Mouse (Mus musculus) heart, adult 2 months (tissue): ENCODE data around the gene Sox12. TPM values are rescaled to one million over a fixed set of nuclear protein-coding genes. Genes with fewer than 3 reads are reported as not detected.

Source experiments
- DNase-seq, 2 experiments: peaks; one replicate each; pipeline ENCODE4 v3.0.0; 2021
- H3K27ac ChIP-seq: fragments of 200-600 bp; 2 replicates; pipeline ENCODE4 v1.8.1; 2022
- H3K27me3 ChIP-seq: fragments of 200-500 bp; 2 replicates; pipeline ENCODE4 v1.6.1; 2012; ENCODE audit warnings: mild to moderate bottlenecking, low read length, inconsistent platforms, mixed read lengths; ENCODE audit not compliant: control insufficient read depth, insufficient read depth
- H3K36me3 ChIP-seq: fragments of 200-500 bp; 2 replicates; pipeline ENCODE4 v1.6.1; 2012; ENCODE audit warnings: low read length, inconsistent platforms; ENCODE audit not compliant: control insufficient read depth, insufficient read depth
- H3K4me1 ChIP-seq: fragments of 200-500 bp; 2 replicates; pipeline ENCODE4 v1.6.1; 2011; ENCODE audit warnings: low read length; ENCODE audit not compliant: control insufficient read depth, insufficient read depth
- H3K4me3 ChIP-seq: fragments of 200-600 bp; 2 replicates; pipeline ENCODE4 v1.8.1; 2022
- H3K79me2 ChIP-seq: fragments of 200-500 bp; replicated peaks from 2 replicates; pipeline ENCODE4 v1.6.1; 2012; ENCODE audit warnings: mild to moderate bottlenecking, inconsistent platforms, low read length, moderate library complexity, mixed read lengths; ENCODE audit not compliant: control insufficient read depth, insufficient read depth
- H3K9ac ChIP-seq: fragments of 200-500 bp; 2 replicates; pipeline ENCODE4 v1.6.1; 2012; ENCODE audit warnings: low read depth, mild to moderate bottlenecking, control low read depth, inconsistent platforms, low read length, mixed read lengths
- CTCF ChIP-seq: fragments of 200-600 bp; IDR thresholded peaks from 2 replicates; pipeline ENCODE4 v1.8.1; 2022; ENCODE audit warnings: antibody characterized with exemption, mild to moderate bottlenecking, moderate library complexity
- EP300 ChIP-seq: fragments of 200-500 bp; IDR thresholded peaks from 2 replicates; pipeline ENCODE4 v1.6.1; 2011; ENCODE audit warnings: low read depth, low read length, control low read depth; ENCODE audit not compliant: insufficient read depth
- POLR2A ChIP-seq: fragments of 200-500 bp; IDR thresholded peaks from 2 replicates; pipeline ENCODE4 v1.6.1; 2011; ENCODE audit warnings: mild to moderate bottlenecking, low read depth, low read length, control low read depth; ENCODE audit not compliant: insufficient read depth
- WGBS: fragments of 180-500 bp; shearing (Covaris S2); methylation state at CpG from one replicate; pipeline ENCODE4 v1.1.7; 2018; 5-methylcytosine and 5-hydroxymethylcytosine counted together
- intact Hi-C: fragments of 180-260 bp; cut with DNase I; formaldehyde crosslinking; loops from one replicate; pipeline ENCODE4 v1.15.1; 2025
- polyA plus RNA-seq: library from polyadenylated mRNA; depleted of rRNA; stranded (reverse); fragments of >200 nt; gene quantifications from 2 replicates; pipeline ENCODE4 v1.2.3, GENCODE M21; 2012
- total RNA-seq, 2 experiments: library from RNA; stranded (reverse); gene quantifications; 2 replicates each; pipeline ENCODE4 v1.2.3; 2021

Sox12 gene
- total and polyA plus RNA-seq, 3 experiments: 6.9 to 8.8 (median 8.3) TPM

- H3K79me2 ChIP-seq: no peaks in the 10 kb centered on the region
- H3K4me1 ChIP-seq: peaks cover 8% of the 10 kb centered on the region
- WGBS: 30% methylated on average over 4 of the region's 4 CpGs
- no peaks in the 10 kb centered on the region for H3K36me3 ChIP-seq
- peak within 1 kb of the TSS; percentile 90 for H3K27ac ChIP-seq
- TF ChIP-seq CTCF: no peak
- no peak for TF ChIP-seq POLR2A
- no peak for TF ChIP-seq EP300
- H3K4me3 ChIP-seq: peak within 1 kb of the TSS; percentile 61
- intact Hi-C loops: loop anchor here (2.0 kb wide), 2 partner anchors 18 to 22 kb away; no protein-coding TSS in a partner anchor
- no peak for DNase-seq
- H3K27me3 ChIP-seq: no peaks in the 10 kb centered on the region
- H3K9ac ChIP-seq: peak within 1 kb of the TSS; percentile 93
Observed at GRCm38 (mm10) chr2:152415287-152415686, 17.4 kb upstream of the Sox12 start, which contains the start of gene 6820408C15Rik. 6820408C15Rik (plus strand) TSS chr2:152415587.

- peaks cover 8% of the 10 kb centered on the region for H3K4me1 ChIP-seq
- H3K27me3 ChIP-seq: no peaks in the 10 kb centered on the region
- no peak for TF ChIP-seq CTCF
- TF ChIP-seq POLR2A: peak; percentile 77; the same call in 1 of the 2 replicates
- intact Hi-C loops: loop anchor here (2.0 kb wide), 2 partner anchors 18 to 22 kb away; no protein-coding TSS in a partner anchor
- peak within 1 kb of the TSS; percentile 93 for H3K9ac ChIP-seq
- H3K79me2 ChIP-seq: no peaks in the 10 kb centered on the region
- no peaks in the 10 kb centered on the region for H3K36me3 ChIP-seq
- WGBS: under 1% methylated on average over 65 of the region's 65 CpGs
- peak within 1 kb of the TSS; percentile 90 for H3K27ac ChIP-seq
- peak; percentile 88 to 90 for DNase-seq
- H3K4me3 ChIP-seq: peak within 1 kb of the TSS; percentile 61
Observed at GRCm38 (mm10) chr2:152414591-152415165, 16.8 kb upstream of the Sox12 start, which contains the start of gene Zcchc3. Zcchc3 (minus strand) TSS chr2:152415027.

GRCm38 (mm10) chr2:152413765-152414584 is 16.1 kb upstream of the Sox12 start:
- WGBS: 2% methylated on average over 86 of the region's 86 CpGs
- Histone ChIP-seq H3K27ac (peak overlapping the region; percentile 90), H3K4me1 (peaks cover 8% of the 10 kb centered on the region), H3K4me3 (peak overlapping the region; percentile 61), H3K36me3 (no peaks in the 10 kb centered on the region), H3K79me2 (no peaks in the 10 kb centered on the region), H3K9ac (peak overlapping the region; percentile 93), H3K27me3 (no peaks in the 10 kb centered on the region)
- DNase-seq: peak; percentile 48 to 61
- TF ChIP-seq POLR2A: no peak
- no peak for TF ChIP-seq EP300
- TF ChIP-seq CTCF: no peak
- intact Hi-C loops: loop anchor here (2.0 kb wide), 2 partner anchors 17 to 23 kb away; no protein-coding TSS in a partner anchor

- no peak for TF ChIP-seq CTCF
- TF ChIP-seq POLR2A: no peak
- H3K79me2 ChIP-seq: no peaks in the 10 kb centered on the region
- peak overlapping the region; percentile 61 for H3K4me3 ChIP-seq
- peak overlapping the region; percentile 90; the same call in 1 of the 2 replicates for H3K27ac ChIP-seq
- DNase-seq: peak in 1 of 2 experiments; percentile 35
- peaks cover 8% of the 10 kb centered on the region for H3K4me1 ChIP-seq
- H3K36me3 ChIP-seq: no peaks in the 10 kb centered on the region
- whole genome bisulfite sequencing: 24% methylated on average over 21 of the region's 21 CpGs
- no peaks in the 10 kb centered on the region for H3K27me3 ChIP-seq
- intact Hi-C loops: no loop called here
- H3K9ac ChIP-seq: peak overlapping the region; percentile 93
Observed at GRCm38 (mm10) chr2:152413158-152413764, 15.4 kb upstream of the Sox12 start.

GRCm38 (mm10) chr2:152412526-152413157 is 14.8 kb upstream of the Sox12 start:
- H3K27me3 ChIP-seq: no peaks in the 10 kb centered on the region
- no peaks in the 10 kb centered on the region for H3K36me3 ChIP-seq
- no peaks in the 10 kb centered on the region for H3K79me2 ChIP-seq
- TF ChIP-seq CTCF (no peak), EP300 (no peak), POLR2A (no peak)
- peaks cover 8% of the 10 kb centered on the region for H3K4me1 ChIP-seq
- no peak overlapping the region for H3K27ac ChIP-seq
- H3K4me3 ChIP-seq: no peak overlapping the region; the same call in 1 of the 2 replicates
- no peak for DNase-seq
- intact Hi-C loops: no loop called here
- WGBS: 28% methylated on average over 15 of the region's 15 CpGs
- H3K9ac ChIP-seq: no peak overlapping the region
